Mouse (Mus musculus): ENCODE measurements around the gene Nlrp4f. TPM values are rescaled to one million over a fixed set of nuclear protein-coding genes. Genes with fewer than 3 reads are reported as not detected.

Gene Nlrp4f
- not detected for polyA plus RNA-seq (2014; fragmentation: Illumina TruSeq; extraction: RNeasy Lipid Tissue Mini Kit (QIAGEN cat#74804); ENCODE audit: low read depth, low replicate concordance)

DNA sequence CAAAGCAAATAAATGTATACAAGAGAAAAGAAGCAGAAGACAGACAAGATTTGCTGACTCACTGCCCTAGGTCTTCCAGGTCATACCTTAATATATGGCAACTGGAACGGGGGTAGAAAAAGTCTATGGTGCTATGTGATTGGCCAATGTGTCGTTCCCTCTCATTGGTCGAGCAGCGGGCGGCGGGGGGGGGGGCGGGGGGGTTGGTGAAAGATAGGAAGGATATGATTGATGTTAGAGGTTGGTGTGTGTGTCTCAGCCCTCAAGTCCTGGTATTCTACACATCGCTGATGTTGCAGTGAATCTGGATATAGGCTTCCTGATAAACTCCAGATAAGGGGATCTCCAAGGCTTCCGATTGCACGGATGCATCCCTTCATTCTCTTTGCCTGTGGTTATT lies at the start of gene Nlrp4f:
TSS of gene Nlrp4f (minus strand) at position 101 of the 400 bp plus-strand sequence.

GRCm38 (mm10) chr13:65149940-65150339 lies 55.8 kb downstream of the Nlrp4f start, which contains the start of gene Olfr466:
Gene Olfr466 (plus strand): TSS chr13:65150240.

DNA sequence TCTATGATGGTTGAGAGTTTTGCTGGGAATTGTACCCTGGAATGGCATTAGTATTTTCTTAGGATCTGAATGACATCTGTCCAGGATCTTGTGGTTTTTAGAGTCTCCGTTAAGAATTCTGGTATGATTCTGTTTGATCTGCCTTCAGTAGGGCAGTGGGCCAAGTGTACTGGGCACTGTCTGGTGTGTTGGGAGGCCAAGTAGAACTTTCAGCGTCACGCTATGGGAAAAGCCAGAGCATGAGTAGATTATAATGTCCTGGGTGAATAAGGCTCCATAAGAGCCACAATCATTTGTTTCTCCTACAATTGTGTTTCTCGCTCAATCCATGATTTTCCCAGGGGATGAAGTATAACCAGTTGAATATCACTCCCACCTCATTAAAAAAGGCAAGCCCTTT lies 68.0 kb downstream of the Nlrp4f start, which contains the start of gene Olfr465-ps1:
TSS of gene Olfr465-ps1 (plus strand) at position 301 of the 400 bp plus-strand sequence.

Other genes with a start within 250 kb of the Nlrp4f start
- not detected for gene Spata31d1c, start 172.9 kb downstream of the Nlrp4f start, polyA plus RNA-seq (2014; fragmentation: Illumina TruSeq; extraction: RNeasy Lipid Tissue Mini Kit (QIAGEN cat#74804); ENCODE audit: low read depth, low replicate concordance)
- not detected for gene Prss47, start 153.2 kb downstream of the Nlrp4f start, polyA plus RNA-seq (2014; fragmentation: Illumina TruSeq; extraction: RNeasy Lipid Tissue Mini Kit (QIAGEN cat#74804); ENCODE audit: low read depth, low replicate concordance)
- gene Mfsd14b, start 93.0 kb downstream of the Nlrp4f start, polyA plus RNA-seq (2014; fragmentation: Illumina TruSeq; extraction: RNeasy Lipid Tissue Mini Kit (QIAGEN cat#74804); ENCODE audit: low read depth, low replicate concordance), result 148 TPM
- gene Olfr465-ps1, start 67.9 kb downstream of the Nlrp4f start, polyA plus RNA-seq (2014; fragmentation: Illumina TruSeq; extraction: RNeasy Lipid Tissue Mini Kit (QIAGEN cat#74804); ENCODE audit: low read depth, low replicate concordance), result not detected
- not detected for gene Olfr466, start 55.7 kb downstream of the Nlrp4f start, polyA plus RNA-seq (2014; fragmentation: Illumina TruSeq; extraction: RNeasy Lipid Tissue Mini Kit (QIAGEN cat#74804); ENCODE audit: low read depth, low replicate concordance)
- gene Gm10775, start 53.6 kb upstream of the Nlrp4f start, polyA plus RNA-seq (2014; fragmentation: Illumina TruSeq; extraction: RNeasy Lipid Tissue Mini Kit (QIAGEN cat#74804); ENCODE audit: low read depth, low replicate concordance), result not detected
- 61.8 TPM for gene Zfp369, start 72.8 kb upstream of the Nlrp4f start, polyA plus RNA-seq (2014; fragmentation: Illumina TruSeq; extraction: RNeasy Lipid Tissue Mini Kit (QIAGEN cat#74804); ENCODE audit: low read depth, low replicate concordance)

All from sigmoid colon, adult 10 weeks (tissue).